Mouse (Mus musculus): ENCODE data around the gene Zbtb34. TPM values are rescaled to one million over a fixed set of nuclear protein-coding genes. Genes with fewer than 3 reads are reported as not detected.
A peak's percentile ranks its signal among the peaks of the same experiment; 100 is the strongest.

The Zbtb34 gene
- polyA plus RNA-seq, 1 experiment from 2014 or later, result 6.1 TPM

GRCm38 (mm10) chr2:33462066-33462465, 30.9 kb upstream of the Zbtb34 start:
- H3K27me3 ChIP-seq (replicated peaks; ENCODE audit: control insufficient read depth, insufficient read depth, low read length), result no peaks in the 10 kb centered on the region
- DNase-seq (ENCODE audit: low spot score) (no peak), ATAC-seq (replicated peaks; ENCODE audit: low FRiP score) (no peak)
- H3K27ac ChIP-seq (ENCODE audit: low read depth, low read length), result no peak overlapping the region
- no peaks in the 10 kb centered on the region for H3K9me3 ChIP-seq (ENCODE audit: control insufficient read depth, low read length)
- no peak overlapping the region for H3K4me2 ChIP-seq
- H3K36me3 ChIP-seq (ENCODE audit: control insufficient read depth, insufficient read depth, low read length), result peaks cover 7% of the 10 kb centered on the region; the same call in 1 of the 2 replicates
- 86% methylated on average over 7 of the region's 7 CpGs for WGBS
- H3K4me3 ChIP-seq (ENCODE audit: low read depth, low read length), result no peak overlapping the region
- H3K4me1 ChIP-seq (replicated peaks; ENCODE audit: control insufficient read depth, insufficient read depth, low read length), result peaks cover 6% of the 10 kb centered on the region
- H3K9ac ChIP-seq (ENCODE audit: low read depth, low read length), result no peak overlapping the region

- ATAC-seq (replicated peaks; ENCODE audit: low FRiP score) (no peak), DNase-seq (ENCODE audit: low spot score) (no peak)
- no peak overlapping the region for H3K4me3 ChIP-seq (ENCODE audit: low read depth, low read length)
- no peak overlapping the region for H3K9ac ChIP-seq (ENCODE audit: low read depth, low read length)
- no peaks in the 10 kb centered on the region for H3K9me3 ChIP-seq (ENCODE audit: control insufficient read depth, low read length)
- H3K4me1 ChIP-seq (replicated peaks; ENCODE audit: control insufficient read depth, insufficient read depth, low read length), result no peaks in the 10 kb centered on the region; the same call in none of the 2 replicates
- 94% methylated on average over 1 of the region's 1 CpGs for WGBS
- no peaks in the 10 kb centered on the region for H3K27me3 ChIP-seq (replicated peaks; ENCODE audit: control insufficient read depth, insufficient read depth, low read length)
- H3K27ac ChIP-seq (ENCODE audit: low read depth, low read length), result no peak overlapping the region
- H3K4me2 ChIP-seq, result no peak overlapping the region
- H3K36me3 ChIP-seq (ENCODE audit: control insufficient read depth, insufficient read depth, low read length), result peaks cover 7% of the 10 kb centered on the region; the same call in 1 of the 2 replicates
Observed at GRCm38 (mm10) chr2:33461066-33461465, 29.9 kb upstream of the Zbtb34 start.

GRCm38 (mm10) chr2:33459660-33460059, 28.5 kb upstream of the Zbtb34 start:
- H3K9me3 ChIP-seq (ENCODE audit: control insufficient read depth, low read length), result no peaks in the 10 kb centered on the region
- H3K4me1 ChIP-seq (replicated peaks; ENCODE audit: control insufficient read depth, insufficient read depth, low read length), result no peaks in the 10 kb centered on the region; the same call in 1 of the 2 replicates
- WGBS, result 40% methylated on average over 4 of the region's 4 CpGs
- DNase-seq (ENCODE audit: low spot score) (no peak), ATAC-seq (replicated peaks; ENCODE audit: low FRiP score) (peak; percentile 65)
- no peak overlapping the region for H3K4me3 ChIP-seq (ENCODE audit: low read depth, low read length)
- H3K4me2 ChIP-seq, result no peak overlapping the region
- H3K27me3 ChIP-seq (replicated peaks; ENCODE audit: control insufficient read depth, insufficient read depth, low read length), result no peaks in the 10 kb centered on the region
- H3K27ac ChIP-seq (ENCODE audit: low read depth, low read length), result no peak overlapping the region
- no peak overlapping the region for H3K9ac ChIP-seq (ENCODE audit: low read depth, low read length)
- H3K36me3 ChIP-seq (ENCODE audit: control insufficient read depth, insufficient read depth, low read length), result peaks cover 7% of the 10 kb centered on the region; the same call in 1 of the 2 replicates

DNA sequence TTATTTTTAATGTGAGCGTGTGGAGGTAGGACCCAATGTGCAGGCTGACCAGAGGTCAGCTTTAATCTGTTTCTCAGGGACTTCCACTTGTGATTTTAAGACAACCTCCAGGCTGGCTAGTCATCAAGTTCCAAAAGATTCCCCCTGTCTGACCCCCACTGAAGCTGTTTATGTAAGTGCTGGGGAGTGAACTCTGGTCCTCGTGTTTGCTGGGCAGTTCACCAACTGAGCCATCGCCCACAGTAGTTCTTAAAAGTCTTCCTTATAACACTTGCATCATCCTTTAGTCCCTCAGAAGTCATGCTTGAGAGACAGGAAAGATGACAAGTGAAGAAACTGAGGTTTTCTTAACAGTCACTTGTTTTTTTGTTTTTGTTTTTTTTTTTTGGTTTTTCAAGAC, 25.6 kb upstream of the Zbtb34 start:
- no peak for DNase-seq (ENCODE audit: low spot score)
- Histone ChIP-seq H3K36me3 (ENCODE audit: control insufficient read depth, insufficient read depth, low read length) (peaks cover 18% of the 10 kb centered on the region; the same call in 1 of the 2 replicates), H3K4me3 (ENCODE audit: low read depth, low read length) (no peak overlapping the region), H3K4me1 (replicated peaks; ENCODE audit: control insufficient read depth, insufficient read depth, low read length) (peaks cover 3% of the 10 kb centered on the region; the same call in 1 of the 2 replicates), H3K9me3 (ENCODE audit: control insufficient read depth, low read length) (no peaks in the 10 kb centered on the region), H3K9ac (ENCODE audit: low read depth, low read length) (no peak overlapping the region), H3K27ac (ENCODE audit: low read depth, low read length) (no peak overlapping the region), H3K4me2 (no peak overlapping the region), H3K27me3 (replicated peaks; ENCODE audit: control insufficient read depth, insufficient read depth, low read length) (no peaks in the 10 kb centered on the region)
- 82% methylated on average over 3 of the region's 3 CpGs for WGBS
- no peak for ATAC-seq (replicated peaks; ENCODE audit: low FRiP score)

DNA sequence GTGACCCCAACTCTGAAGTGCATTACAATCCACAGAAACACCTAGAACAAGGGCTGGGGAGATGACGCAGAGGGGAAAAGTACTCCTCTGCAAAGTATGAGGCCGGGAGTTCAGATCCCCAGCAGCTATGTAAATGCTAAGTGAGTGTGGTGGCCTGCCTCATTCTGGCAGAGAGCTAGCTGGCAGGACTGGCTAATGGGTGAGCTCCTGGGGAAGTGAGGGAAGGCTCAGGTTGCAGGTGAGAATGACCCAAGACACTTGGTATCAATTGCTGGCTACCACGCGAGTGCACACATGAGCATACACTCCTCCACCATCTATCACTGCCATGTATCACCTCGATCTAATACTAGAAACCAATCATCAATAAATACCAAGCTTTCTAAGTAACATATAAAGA, 25.1 kb upstream of the Zbtb34 start:
- no peak for ATAC-seq (replicated peaks; ENCODE audit: low FRiP score)
- Histone ChIP-seq H3K4me2 (no peak overlapping the region), H3K4me1 (replicated peaks; ENCODE audit: control insufficient read depth, insufficient read depth, low read length) (peaks cover 3% of the 10 kb centered on the region; the same call in 1 of the 2 replicates), H3K4me3 (ENCODE audit: low read depth, low read length) (no peak overlapping the region), H3K9ac (ENCODE audit: low read depth, low read length) (no peak overlapping the region), H3K36me3 (ENCODE audit: control insufficient read depth, insufficient read depth, low read length) (peaks cover 18% of the 10 kb centered on the region; the same call in 1 of the 2 replicates), H3K27me3 (replicated peaks; ENCODE audit: control insufficient read depth, insufficient read depth, low read length) (no peaks in the 10 kb centered on the region), H3K27ac (ENCODE audit: low read depth, low read length) (no peak overlapping the region), H3K9me3 (ENCODE audit: control insufficient read depth, low read length) (no peaks in the 10 kb centered on the region)
- DNase-seq (ENCODE audit: low spot score), result no peak
- 90% methylated on average over 5 of the region's 5 CpGs for WGBS

DNA sequence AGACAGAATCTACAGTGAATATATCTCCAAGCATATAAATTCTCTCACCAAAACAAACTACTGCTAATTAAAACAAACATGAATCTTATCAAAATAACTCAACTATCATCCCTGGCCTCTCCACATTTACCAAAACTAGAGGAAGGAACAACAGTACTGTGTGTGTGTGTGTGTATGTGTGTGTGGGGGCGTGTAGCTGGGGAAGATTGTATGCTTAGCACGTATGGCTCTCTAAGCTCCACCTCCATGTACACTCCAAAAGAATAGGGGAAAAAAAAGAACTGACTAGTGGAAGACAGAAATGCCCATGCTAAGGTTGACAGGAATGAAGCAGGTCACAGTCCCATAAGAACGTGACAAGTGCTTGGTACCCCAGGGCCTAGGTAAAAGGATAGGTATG, 24.2 kb upstream of the Zbtb34 start:
- Histone ChIP-seq H3K9me3 (ENCODE audit: control insufficient read depth, low read length) (no peaks in the 10 kb centered on the region), H3K4me1 (replicated peaks; ENCODE audit: control insufficient read depth, insufficient read depth, low read length) (peaks cover 3% of the 10 kb centered on the region; the same call in 1 of the 2 replicates), H3K4me3 (ENCODE audit: low read depth, low read length) (no peak overlapping the region), H3K27ac (ENCODE audit: low read depth, low read length) (no peak overlapping the region), H3K27me3 (replicated peaks; ENCODE audit: control insufficient read depth, insufficient read depth, low read length) (no peaks in the 10 kb centered on the region), H3K36me3 (ENCODE audit: control insufficient read depth, insufficient read depth, low read length) (peaks cover 22% of the 10 kb centered on the region; the same call in 1 of the 2 replicates), H3K4me2 (no peak overlapping the region), H3K9ac (ENCODE audit: low read depth, low read length) (no peak overlapping the region)
- no peak for ATAC-seq (replicated peaks; ENCODE audit: low FRiP score)
- DNase-seq (ENCODE audit: low spot score), result no peak
- WGBS, result 84% methylated on average over 3 of the region's 3 CpGs

DNA sequence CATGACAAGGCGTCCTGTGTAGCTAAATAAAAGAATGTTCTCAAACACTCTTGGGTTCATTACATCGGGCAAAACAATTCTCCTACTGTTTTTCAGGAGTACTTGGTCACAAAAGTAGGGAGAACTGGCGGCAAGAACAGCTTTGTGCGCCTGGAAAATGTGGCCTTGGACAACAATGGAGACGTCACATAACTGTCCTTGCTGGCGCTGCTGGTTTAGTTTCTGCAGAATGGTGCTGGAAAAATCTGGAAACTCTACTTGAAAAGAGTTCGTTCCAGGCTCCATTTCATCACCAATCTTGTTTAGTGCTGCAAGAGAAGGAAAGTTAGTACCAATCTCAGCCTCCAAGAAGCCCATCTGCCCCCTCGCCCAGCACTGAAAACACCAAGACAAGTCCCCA, 23.7 kb upstream of the Zbtb34 start:
- no peak for DNase-seq (ENCODE audit: low spot score)
- Histone ChIP-seq H3K9me3 (ENCODE audit: control insufficient read depth, low read length) (no peaks in the 10 kb centered on the region), H3K27ac (ENCODE audit: low read depth, low read length) (no peak overlapping the region), H3K4me3 (ENCODE audit: low read depth, low read length) (no peak overlapping the region), H3K4me2 (no peak overlapping the region), H3K4me1 (replicated peaks; ENCODE audit: control insufficient read depth, insufficient read depth, low read length) (peaks cover 3% of the 10 kb centered on the region; the same call in 1 of the 2 replicates), H3K27me3 (replicated peaks; ENCODE audit: control insufficient read depth, insufficient read depth, low read length) (no peaks in the 10 kb centered on the region), H3K9ac (ENCODE audit: low read depth, low read length) (no peak overlapping the region), H3K36me3 (ENCODE audit: control insufficient read depth, insufficient read depth, low read length) (peaks cover 19% of the 10 kb centered on the region; the same call in 1 of the 2 replicates)
- WGBS, result 93% methylated on average over 8 of the region's 8 CpGs
- no peak for ATAC-seq (replicated peaks; ENCODE audit: low FRiP score)

- H3K27me3 ChIP-seq (replicated peaks; ENCODE audit: control insufficient read depth, insufficient read depth, low read length), result no peaks in the 10 kb centered on the region
- peaks cover 3% of the 10 kb centered on the region; the same call in 1 of the 2 replicates for H3K4me1 ChIP-seq (replicated peaks; ENCODE audit: control insufficient read depth, insufficient read depth, low read length)
- H3K27ac ChIP-seq (ENCODE audit: low read depth, low read length), result no peak overlapping the region
- DNase-seq (ENCODE audit: low spot score), result no peak
- H3K4me2 ChIP-seq, result no peak overlapping the region
- H3K9me3 ChIP-seq (ENCODE audit: control insufficient read depth, low read length), result no peaks in the 10 kb centered on the region
- WGBS, result 88% methylated on average over 3 of the region's 3 CpGs
- peaks cover 20% of the 10 kb centered on the region; the same call in 1 of the 2 replicates for H3K36me3 ChIP-seq (ENCODE audit: control insufficient read depth, insufficient read depth, low read length)
- no peak overlapping the region for H3K4me3 ChIP-seq (ENCODE audit: low read depth, low read length)
- no peak for ATAC-seq (replicated peaks; ENCODE audit: low FRiP score)
- H3K9ac ChIP-seq (ENCODE audit: low read depth, low read length), result no peak overlapping the region
Observed at GRCm38 (mm10) chr2:33453476-33453875, 22.4 kb upstream of the Zbtb34 start.

DNA sequence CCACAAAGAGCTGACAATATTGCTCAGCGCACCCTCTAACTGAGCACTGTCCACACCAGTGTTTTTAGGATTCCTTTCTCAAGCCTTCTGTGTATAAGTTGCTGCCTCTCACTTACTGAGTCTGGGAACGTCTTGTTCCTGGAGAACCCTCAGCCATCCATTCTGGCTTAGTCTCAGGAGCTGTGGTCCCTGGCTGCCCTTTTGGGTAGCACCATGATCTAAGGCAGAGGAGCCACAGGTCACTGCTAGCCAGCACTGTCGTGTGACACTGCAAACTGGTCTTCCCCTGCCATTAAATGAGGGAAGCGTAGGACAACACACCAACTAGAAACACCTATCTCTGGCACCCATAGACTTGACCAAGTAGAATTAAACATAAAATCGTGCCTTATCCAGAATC, 21.6 kb upstream of the Zbtb34 start:
- peaks cover 20% of the 10 kb centered on the region; the same call in 1 of the 2 replicates for H3K36me3 ChIP-seq (ENCODE audit: control insufficient read depth, insufficient read depth, low read length)
- no peak for ATAC-seq (replicated peaks; ENCODE audit: low FRiP score)
- no peak overlapping the region for H3K27ac ChIP-seq (ENCODE audit: low read depth, low read length)

More for the DNA sequence above, 21.6 kb upstream of the Zbtb34 start:
- Histone ChIP-seq H3K4me3 (ENCODE audit: low read depth, low read length) (no peak overlapping the region), H3K9me3 (ENCODE audit: control insufficient read depth, low read length) (no peaks in the 10 kb centered on the region), H3K9ac (ENCODE audit: low read depth, low read length) (no peak overlapping the region), H3K4me2 (no peak overlapping the region), H3K27me3 (replicated peaks; ENCODE audit: control insufficient read depth, insufficient read depth, low read length) (no peaks in the 10 kb centered on the region), H3K4me1 (replicated peaks; ENCODE audit: control insufficient read depth, insufficient read depth, low read length) (peaks cover 3% of the 10 kb centered on the region; the same call in 1 of the 2 replicates)
- 85% methylated on average over 5 of the region's 5 CpGs for WGBS
- DNase-seq (ENCODE audit: low spot score), result no peak
